Mouse (Mus musculus): ENCODE measurements at regions not wholly inside any gene's neighbourhood (a gene's known extent, or its start where the extent isn't known, plus 50 kb on each side); places are given as distances from the start of the nearest gene placed in this dataset.

DNA sequence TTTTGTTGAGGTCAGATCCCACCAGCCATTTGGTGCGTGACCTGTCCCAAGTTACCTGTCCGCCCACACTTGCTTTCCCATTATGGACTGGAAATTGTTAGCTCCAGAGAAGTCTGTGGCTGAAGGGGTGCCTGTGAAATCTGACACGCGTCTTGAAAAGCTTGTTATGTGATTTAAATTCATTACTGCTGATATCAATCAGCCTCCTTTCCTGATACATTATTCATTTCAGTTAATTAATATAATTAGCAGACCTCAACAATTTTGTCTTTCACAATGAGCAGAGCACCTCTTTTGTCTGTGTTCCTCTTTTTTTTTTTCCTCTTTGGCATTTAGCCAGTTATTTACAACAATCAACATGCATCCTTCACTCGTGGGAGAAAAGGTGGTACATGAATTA is 58.6 kb upstream of the Grip1 start:
- no peak for ATAC-seq

DNA sequence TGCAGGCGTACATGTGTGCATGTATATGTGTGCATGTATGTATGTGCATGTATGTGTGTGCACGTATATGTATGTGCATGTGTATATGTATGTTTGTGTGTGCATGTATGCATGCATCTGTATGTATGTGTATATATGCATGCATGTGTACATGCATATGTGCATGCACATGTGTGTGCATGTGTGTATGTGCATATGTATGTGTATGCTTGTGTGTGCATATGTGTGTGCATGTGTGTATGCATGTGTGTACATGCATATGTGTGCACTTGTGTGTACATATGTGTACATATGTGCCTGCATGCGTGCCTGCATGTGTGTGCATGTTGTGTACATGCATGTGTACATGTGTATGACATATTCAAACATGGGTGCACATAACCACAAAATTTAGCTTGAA is 65.7 kb upstream of the Grip1 start:
- ATAC-seq: no peak

DNA sequence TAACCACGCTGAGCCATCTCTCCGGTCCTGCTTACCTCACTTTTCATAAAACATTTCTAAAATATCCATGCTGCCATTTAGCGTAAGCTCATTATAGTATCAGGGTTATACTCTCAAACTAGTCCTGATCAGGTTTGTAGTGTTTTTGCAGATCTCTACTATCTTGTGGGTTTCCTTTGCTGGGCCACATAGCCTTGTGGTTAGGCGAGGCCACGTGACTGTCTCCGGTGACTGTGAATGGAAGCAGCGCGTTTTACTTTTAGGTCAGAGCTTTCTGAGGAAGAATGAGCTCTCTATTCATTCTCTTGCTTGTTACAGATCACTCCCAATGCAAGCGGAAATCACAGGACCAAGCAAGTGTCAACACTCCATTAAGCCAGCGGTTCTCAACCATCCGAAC is 71.4 kb upstream of the Grip1 start:
- peak; percentile 94 for ATAC-seq

DNA sequence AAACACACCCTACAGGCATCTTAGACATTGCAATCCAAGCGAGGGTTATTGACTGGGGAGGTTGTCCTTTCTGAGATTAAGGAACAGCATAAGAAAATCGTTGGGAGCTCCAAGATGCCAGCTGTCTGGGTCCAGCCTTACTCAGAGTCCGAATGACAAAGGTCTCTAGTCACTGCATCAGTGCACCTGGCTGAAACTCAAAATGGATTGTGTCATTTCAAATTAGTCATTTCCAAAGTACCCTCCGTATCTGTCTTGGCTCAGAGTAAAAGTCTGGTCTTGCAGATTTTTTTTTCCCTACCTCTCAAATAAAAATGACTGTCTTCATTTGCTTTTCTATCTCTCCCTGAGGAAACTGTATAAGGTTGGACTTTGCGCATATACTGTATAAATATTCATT is 85.1 kb upstream of the Grip1 start:
- ATAC-seq: no peak

DNA sequence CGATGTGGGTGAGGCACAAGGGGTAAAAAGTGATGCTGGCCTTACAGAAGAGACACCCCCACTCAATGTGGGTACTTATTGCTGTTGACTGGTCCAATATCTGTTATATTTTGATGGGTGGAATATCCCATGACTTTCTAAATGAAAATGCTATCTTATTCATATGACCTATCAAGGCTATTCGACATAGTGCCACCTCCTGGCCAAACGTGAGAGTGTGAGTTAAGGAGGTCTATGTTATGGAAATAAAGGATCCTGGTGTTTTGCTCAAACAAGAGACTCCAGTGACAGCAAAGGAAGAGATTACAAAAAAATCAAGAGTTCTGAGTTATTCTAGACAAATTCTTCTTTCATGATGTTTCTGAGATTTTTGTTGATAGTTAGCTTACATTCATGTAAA is 90.0 kb upstream of the Grip1 start:
- ATAC-seq: no peak

DNA sequence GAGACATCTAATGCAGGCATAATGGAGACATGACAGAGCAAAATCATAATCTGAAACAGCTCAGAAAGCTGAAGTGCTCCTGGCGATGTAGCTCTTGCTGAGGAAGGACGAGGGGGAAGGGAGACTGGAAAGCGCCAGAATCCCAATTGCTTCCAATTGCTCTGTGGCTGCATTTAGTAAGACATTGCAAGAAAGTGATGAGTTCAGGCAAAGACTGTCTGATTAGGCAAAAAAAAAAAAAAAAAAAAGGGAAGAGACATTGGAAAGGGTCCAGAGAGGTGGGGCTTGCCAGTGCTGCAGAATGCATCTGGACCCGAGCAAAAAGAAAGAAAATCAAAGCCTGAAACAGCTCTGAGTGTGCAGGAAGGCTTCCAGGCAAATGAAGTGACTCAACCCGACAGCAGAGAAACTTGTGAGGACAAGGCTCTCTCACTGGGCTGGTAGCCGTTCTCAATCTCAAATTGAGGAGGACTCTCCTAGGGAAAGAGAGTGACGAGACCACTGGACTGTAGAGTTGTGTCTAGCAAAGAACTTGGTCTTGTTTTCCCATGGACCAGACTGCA is 94.8 kb upstream of the Grip1 start:
- no peak for ATAC-seq

DNA sequence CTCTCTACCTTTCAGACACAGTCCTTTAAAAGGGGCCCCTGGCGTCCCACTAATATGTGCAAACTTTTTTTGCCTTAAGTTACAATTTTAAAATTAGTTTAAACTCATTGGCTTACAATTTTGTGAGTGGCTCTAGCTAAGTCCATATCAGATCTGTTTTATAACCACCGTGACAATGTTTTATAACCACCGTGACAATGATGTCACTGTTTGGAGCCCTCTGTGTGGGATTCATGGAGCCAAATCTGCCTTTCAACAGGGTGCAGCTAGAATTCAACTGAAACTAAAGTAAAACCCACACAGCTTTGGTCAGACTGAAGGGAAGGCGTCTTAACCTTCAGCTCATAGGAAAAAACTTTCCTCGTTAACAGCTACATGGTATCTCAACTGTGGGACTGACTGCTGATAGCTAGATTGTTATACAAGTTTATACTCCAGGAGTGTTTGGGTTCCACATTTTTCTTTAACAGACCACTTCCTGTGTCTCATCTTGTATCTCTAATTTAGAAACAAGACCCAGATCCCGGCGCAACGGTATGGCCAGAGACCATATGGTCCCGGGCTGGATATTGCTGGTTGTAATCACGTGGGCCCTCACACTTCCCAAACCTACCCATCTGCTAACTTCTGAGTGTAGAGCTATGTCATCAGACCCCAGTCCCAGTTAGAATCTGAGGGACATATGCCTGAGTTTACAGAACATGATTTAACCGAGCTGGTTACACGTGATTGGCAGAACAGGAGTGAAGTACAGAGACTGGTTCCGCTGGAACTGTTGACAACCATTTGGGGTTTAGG is 102.7 kb upstream of the Cand1 start:
- no peak for ATAC-seq

DNA sequence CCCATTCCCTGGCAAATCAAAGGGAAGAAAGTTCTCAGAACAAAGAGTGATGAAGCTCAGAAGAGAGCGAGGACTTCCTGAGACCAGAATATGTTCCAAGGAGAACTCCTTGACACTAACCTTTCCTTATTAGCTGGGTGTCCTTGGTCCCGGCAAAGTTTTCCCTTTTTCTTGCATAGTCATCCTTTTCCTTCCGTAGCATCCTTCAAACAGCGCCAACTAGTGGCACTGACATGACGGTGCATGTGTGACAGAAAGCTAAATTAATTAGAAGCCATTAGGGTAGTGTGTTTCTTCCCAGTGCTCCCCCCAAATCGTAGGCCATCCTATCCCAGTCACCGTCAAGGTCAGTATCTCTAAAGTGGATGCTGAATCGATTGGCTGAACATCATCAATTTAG is 100.5 kb upstream of the Cand1 start:
- no peak for ATAC-seq

DNA sequence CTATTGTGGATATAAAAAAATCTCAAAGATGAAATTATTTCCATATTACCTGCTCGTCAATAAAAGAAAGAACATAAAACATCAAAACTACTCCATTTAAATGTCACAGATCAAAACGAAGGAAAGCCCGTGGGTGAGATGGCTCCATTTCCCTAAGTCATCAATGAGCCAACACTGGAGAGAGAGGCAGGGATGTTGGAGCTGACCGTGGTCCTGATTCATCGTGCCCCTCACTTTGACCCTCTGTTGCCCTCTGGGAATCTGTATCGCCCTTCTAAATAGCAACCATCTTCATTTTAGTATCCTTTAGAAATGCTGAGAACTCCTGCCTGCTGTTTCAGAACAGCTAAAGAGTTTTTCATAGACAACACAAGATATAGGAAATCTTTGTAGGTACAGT is 87.1 kb upstream of the Cand1 start:
- no peak for ATAC-seq

DNA sequence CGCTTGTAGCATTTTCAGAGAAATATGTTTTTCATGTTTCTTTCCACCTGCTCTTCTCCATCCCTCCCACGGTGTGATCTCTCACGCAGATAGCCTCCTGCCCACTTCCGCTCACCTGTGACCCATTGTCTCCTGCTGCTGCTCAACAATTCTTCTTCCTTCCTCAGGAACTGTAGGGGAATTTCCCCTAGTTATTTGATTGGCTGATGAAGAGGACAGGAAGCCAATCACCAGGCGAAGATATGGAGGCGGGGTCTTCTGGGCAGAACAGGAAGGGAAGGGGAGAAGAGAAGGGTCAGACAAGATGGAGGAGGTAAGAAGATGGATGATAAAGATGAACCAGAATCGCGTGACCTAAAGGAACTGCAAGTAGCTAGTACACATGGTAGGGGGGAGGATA is 80.1 kb upstream of the Cand1 start:
- ATAC-seq: no peak

DNA sequence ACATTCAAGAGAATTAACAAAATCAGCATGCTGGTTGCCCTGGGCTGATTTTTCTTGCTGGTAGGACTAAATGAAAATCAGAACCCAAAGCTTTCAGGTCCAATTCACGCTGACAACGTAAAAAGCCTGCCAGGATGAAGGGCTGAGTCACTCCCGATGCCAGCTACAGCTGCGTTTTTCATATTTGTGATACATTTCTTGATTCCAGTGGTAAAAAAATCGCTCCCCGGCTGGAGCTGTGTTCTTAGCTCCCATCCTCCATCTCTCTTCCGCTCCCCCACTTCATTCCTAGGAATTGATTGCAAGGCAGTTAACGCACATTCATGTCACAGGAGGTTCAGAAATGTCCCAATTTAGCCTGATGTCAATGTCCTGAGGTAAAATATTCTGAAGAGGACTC is 78.6 kb upstream of the Cand1 start:
- no peak for ATAC-seq

DNA sequence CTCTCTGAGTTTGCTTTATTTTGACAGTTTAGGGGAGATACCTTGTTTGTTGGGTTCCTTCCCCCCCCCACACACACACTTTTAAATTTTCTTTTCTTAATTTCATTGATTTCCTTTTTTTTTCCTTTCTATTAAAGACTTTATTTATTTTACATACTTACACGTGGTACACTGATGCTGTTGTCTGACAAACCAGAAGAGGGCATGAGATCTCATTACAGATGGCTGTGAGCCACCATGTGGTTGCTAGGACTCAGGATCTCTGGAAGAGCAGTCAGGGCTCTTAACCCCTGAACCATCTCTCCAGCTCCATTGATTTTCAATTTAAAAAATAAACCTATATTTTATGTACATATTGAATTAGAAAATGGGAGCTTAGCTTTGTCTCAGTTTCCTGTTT is 71.7 kb upstream of the Cand1 start:
- ATAC-seq: no peak

DNA sequence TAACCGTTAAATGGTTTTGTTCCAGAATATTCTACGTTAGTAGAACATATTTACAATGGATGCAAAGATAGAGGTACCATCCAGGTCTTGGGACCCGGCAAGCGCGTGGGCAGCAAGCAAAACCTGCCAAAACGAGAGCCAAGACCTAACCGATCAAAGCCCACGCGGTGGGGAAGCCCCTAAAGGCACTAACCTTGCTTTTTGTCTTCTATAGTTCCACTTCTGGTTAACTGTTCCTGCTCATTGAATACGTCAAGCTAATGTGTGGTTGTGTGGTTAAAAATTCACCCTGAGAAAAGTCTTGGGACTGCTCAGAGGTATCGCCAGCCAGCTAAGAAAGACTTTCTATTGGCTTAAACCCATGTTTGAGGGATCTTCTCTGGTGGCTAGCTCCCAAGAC is 55.9 kb upstream of the Cand1 start:
- peak; percentile 55 for ATAC-seq

DNA sequence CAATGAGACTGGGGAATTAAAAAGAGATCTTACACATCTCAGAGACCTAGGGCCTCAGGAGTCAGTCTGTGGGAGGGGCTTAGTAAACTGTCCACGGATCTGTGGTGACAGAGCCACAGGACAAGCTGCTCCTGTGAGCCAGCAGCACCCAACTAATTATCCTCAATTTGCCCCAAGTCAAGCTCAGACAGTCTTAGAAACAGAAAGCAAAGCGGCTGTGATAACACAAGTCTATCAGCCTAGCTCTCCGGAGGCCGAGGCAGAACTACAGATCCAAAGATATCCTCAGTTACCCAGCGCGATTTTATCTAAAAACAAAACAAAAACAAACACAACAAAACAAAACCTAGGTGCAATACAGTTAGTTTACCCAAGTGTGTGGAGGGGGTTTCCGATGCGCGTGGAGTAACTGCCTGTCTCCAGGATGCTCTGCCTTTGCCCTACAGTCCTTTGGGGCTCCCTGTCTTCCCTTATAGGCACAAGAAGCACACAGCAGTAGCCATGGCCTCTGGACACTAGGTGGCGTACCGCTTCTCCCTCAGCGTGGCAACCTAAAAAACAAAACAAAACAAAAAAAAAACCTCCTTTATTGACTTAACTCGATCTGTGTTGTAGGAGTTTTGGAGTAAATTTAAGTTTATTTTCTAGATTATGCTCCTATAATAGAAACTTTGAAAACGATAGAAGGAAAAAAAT is 54.7 kb upstream of the Cand1 start:
- peak; percentile 82 for ATAC-seq

DNA sequence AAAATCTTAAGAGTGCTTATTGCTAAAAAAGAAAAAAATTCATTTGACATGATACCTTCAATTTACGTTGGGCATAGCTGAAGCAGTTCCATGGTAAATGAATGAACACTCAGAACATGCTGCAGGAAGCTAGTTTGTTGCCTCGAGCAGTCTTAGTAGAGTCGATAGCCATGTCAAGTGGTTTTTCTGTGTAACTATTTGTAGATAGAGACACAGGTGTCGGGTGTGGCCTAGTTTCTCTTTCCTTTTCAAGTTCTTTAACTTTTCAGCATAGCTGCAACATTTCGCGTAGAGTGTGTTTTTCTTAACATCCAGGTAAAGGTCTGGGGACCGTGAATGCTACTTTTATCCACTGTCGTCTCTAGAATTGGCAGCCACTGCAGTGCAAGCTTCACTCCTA is 53.5 kb upstream of the Cand1 start:
- ATAC-seq: peak; percentile 27

All from CD4-positive, CD25-positive, alpha-beta regulatory T cell, adult 4 months (primary cell).